Mouse (Mus musculus) E14TG2a.4 (cell line): ENCODE data around the gene Ly6g6d.

Experiments used
- CTCF ChIP-seq: conservative IDR thresholded peaks from 2 replicates; pipeline ENCODE4 v1.5.1; 2014; ENCODE audit warnings: low read length
- NANOG ChIP-seq: IDR thresholded peaks from 2 replicates; pipeline ENCODE4 v1.6.1; 2014; ENCODE audit warnings: borderline replicate concordance, low read length, mixed read lengths

GRCm38 (mm10) chr17:35120745-35121142, 42.9 kb upstream of the Ly6g6d start:
- no peak for TF ChIP-seq CTCF
- no peak for TF ChIP-seq NANOG
